Mouse (Mus musculus) spleen, postnatal 0 days (tissue): ENCODE data around the gene Serac1. TPM values are rescaled to one million over a fixed set of nuclear protein-coding genes. Genes with fewer than 3 reads are reported as not detected.

ENCODE experiments used
- polyA plus RNA-seq: library from polyadenylated mRNA; unstranded; fragments of >200 nt; fragmentation: Nextera tagmentation; extraction: Ambion mirVana; gene quantifications from 2 replicates; pipeline ENCODE4 v1.2.1, GENCODE M21; 2015

Gene Serac1
- polyA plus RNA-seq = 1.1 and 1.7 TPM in 2 replicates

DNA sequence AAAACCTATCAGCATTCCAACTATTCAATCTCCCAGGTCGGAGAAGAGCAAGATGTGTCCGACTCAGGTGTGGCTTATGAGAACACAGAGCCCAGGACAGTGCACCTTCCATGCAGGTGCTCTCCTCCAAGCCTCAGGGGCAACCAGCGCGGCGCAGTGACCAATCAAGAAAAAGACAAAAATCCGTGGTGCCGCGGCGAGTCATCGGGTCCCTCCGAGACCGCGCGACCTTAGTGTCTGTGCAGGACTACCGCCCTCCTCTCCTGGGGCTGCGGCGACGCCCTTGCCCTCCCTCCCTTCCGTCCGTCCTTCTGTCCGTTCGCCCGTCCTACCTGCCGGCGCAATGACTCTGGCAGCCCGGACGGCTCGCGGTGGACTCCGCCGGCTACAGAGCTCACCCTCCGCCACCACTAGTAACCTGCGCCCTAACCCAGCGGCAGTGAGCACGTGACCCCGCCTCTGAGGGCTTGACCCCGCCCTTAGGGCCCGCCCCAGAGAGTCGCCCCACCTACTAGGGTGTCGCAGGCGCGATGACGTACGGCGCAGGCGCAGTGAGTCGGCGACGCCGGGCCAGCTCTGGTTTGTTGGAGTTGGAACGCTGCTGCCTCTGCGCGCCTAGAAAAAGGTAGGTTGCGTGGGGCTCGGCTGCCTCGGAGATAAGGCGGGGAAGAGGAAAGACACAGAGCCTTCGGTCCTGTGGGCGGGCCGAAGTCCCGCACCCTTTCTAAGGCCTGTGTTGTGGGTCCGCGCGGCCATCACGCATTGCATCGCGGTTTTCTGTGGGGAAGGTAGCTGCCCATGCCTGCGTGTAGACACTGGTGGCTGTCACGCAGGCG lies at the start of gene Serac1, which contains the start of gene Gtf2h5:
TSS of gene Serac1 (minus strand) at position 455 of the 836 bp plus-strand sequence.
TSS of gene Gtf2h5 (plus strand) at position 500 of the 836 bp plus-strand sequence.

DNA sequence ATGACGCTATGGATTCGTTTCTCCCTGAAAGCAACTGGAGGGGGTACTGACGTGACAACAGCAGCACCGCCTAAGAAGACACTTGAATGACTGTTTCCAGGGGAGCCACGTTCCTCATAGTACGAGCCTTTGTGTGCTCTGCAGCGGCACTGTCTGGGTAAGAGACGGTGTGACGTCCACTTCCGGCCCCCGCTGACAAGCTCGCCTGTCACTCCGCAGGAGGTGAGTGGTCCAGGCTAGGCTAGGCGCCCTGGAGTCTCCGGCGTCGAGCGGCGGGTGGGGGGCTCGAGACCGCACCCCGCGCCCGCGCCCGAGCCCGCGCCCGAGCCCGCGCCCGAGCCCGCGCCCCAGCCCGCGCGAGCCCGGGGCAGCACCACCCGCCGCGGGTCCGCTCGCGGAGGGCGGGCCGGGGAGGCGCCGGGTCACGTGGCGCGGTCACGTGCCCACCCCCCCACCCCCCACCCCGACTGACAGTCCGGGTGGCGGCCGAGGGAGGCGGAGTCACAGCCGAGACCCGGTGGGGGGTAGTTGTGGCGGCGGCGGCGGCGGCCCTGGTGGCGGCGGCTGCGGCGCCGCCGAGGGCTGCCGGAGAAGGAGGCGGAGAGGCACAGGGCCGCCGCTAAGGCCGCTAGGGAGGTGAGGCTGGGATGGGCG lies 26.9 kb upstream of the Serac1 start, which contains the start of gene Tulp4:
TSS of gene Tulp4 (plus strand) at position 77 of the 654 bp plus-strand sequence.

Other genes starting within 250 kb of the Serac1 start
- 11.1 and 14.2 TPM in 2 replicates for gene Snx9, start 238.4 kb downstream of the Serac1 start, polyA plus RNA-seq
- gene Synj2, start 138.5 kb downstream of the Serac1 start, polyA plus RNA-seq = 1.2 TPM in 2 replicates
- 112 and 118 TPM in 2 replicates for gene Gtf2h5, start within 50 bp of the Serac1 start, polyA plus RNA-seq
- 40.5 and 47.9 TPM in 2 replicates for gene Tulp4, start 26.7 kb upstream of the Serac1 start, polyA plus RNA-seq
- 5.7 and 6.9 TPM in 2 replicates for gene Tmem181a, start 177.1 kb upstream of the Serac1 start, polyA plus RNA-seq
- gene Dynlt1a, start 237.8 kb upstream of the Serac1 start, polyA plus RNA-seq = 8.2 and 8.4 TPM in 2 replicates